In genomic region chr12:35191698-35192425, GRCm38 (mm10) we compare ENCODE assay signal across 8 mouse cellular contexts.
DNase-seq lines count a peak whose midpoint lies in the region; ATAC-seq and TF ChIP-seq lines count a peak whose summit lies in the region.

No protein-coding gene starts in this region.

- peak; percentile 85 for TF ChIP-seq CTCF in stomach, postnatal 0 days (IDR thresholded peaks at IDR 0.05; ENCODE audit: low read depth)

- H3K27ac ChIP-seq in embryonic facial prominence, embryonic 14.5 days (replicated peaks; ENCODE audit: low read depth, low read length), result no peak overlapping the region
- H3K27ac ChIP-seq in heart, embryonic 12.5 days (ENCODE audit: poor library complexity, severe bottlenecking), result no peak overlapping the region
- no peak overlapping the region for H3K27ac ChIP-seq in kidney, embryonic 14.5 days (ENCODE audit: low read depth, low read length)
- H3K27ac ChIP-seq in limb, embryonic 13.5 days, result no peak overlapping the region
- H3K27ac ChIP-seq in neural tube, embryonic 12.5 days, result no peak overlapping the region
- H3K27ac ChIP-seq in stomach, postnatal 0 days (replicated peaks), result no peak overlapping the region

- H3K9me3 ChIP-seq in embryonic facial prominence, embryonic 14.5 days (ENCODE audit: control insufficient read depth, low read length), result no peaks in the 10 kb centered on the region
- H3K9me3 ChIP-seq in heart, embryonic 12.5 days (replicated peaks), result no peaks in the 10 kb centered on the region
- H3K9me3 ChIP-seq in kidney, embryonic 14.5 days (ENCODE audit: control insufficient read depth, low read length), result no peaks in the 10 kb centered on the region
- no peaks in the 10 kb centered on the region for H3K9me3 ChIP-seq in limb, embryonic 13.5 days
- H3K9me3 ChIP-seq in neural tube, embryonic 12.5 days, result no peaks in the 10 kb centered on the region
- no peaks in the 10 kb centered on the region for H3K9me3 ChIP-seq in stomach, postnatal 0 days (ENCODE audit: control insufficient read depth, low read length)

- H3K4me1 ChIP-seq in embryonic facial prominence, embryonic 14.5 days (ENCODE audit: control insufficient read depth, insufficient read depth, low read length), result peaks cover 2% of the 10 kb centered on the region; the same call in 1 of the 2 replicates
- no peaks in the 10 kb centered on the region for H3K4me1 ChIP-seq in heart, embryonic 12.5 days (replicated peaks)
- H3K4me1 ChIP-seq in kidney, embryonic 14.5 days (ENCODE audit: control insufficient read depth, insufficient read depth, low read length), result no peaks in the 10 kb centered on the region
- H3K4me1 ChIP-seq in limb, embryonic 13.5 days, result peaks cover 18% of the 10 kb centered on the region
- H3K4me1 ChIP-seq in neural tube, embryonic 12.5 days, result no peaks in the 10 kb centered on the region
- no peaks in the 10 kb centered on the region for H3K4me1 ChIP-seq in stomach, postnatal 0 days (replicated peaks; ENCODE audit: control insufficient read depth, insufficient read depth)

- 37% methylated on average over 17 of the region's 17 CpGs for WGBS in embryonic facial prominence, embryonic 14.5 days
- 47% methylated on average over 17 of the region's 17 CpGs for WGBS in heart, embryonic 12.5 days
- WGBS in kidney, embryonic 14.5 days, result 51% methylated on average over 17 of the region's 17 CpGs
- 38% methylated on average over 17 of the region's 17 CpGs for WGBS in limb, embryonic 13.5 days
- WGBS in neural tube, embryonic 12.5 days, result 54% methylated on average over 17 of the region's 17 CpGs
- WGBS in stomach, postnatal 0 days, result 46% methylated on average over 17 of the region's 17 CpGs

- peak; percentile 55 for ATAC-seq in embryonic facial prominence, embryonic 14.5 days (ENCODE audit: low read depth)
- ATAC-seq in heart, embryonic 12.5 days (ENCODE audit: insufficient number of reproducible peaks, low FRiP score), result no peak
- ATAC-seq in kidney, embryonic 14.5 days (ENCODE audit: low FRiP score, low TSS enrichment), result peak; percentile 53
- ATAC-seq in limb, embryonic 13.5 days (ENCODE audit: low FRiP score, low read depth), result peak; percentile 77
- peak; percentile 64; the same call in 1 of the 2 replicates for ATAC-seq in neural tube, embryonic 12.5 days (ENCODE audit: low FRiP score, low read depth)
- ATAC-seq in stomach, postnatal 0 days (ENCODE audit: low FRiP score, low TSS enrichment), result peak; percentile 38; the same call in 1 of the 2 replicates

- no peak overlapping the region for H3K4me3 ChIP-seq in embryonic facial prominence, embryonic 14.5 days (ENCODE audit: low read depth, low read length)
- no peak overlapping the region; the same call in 1 of the 2 replicates for H3K4me3 ChIP-seq in heart, embryonic 12.5 days
- peak overlapping the region; percentile 13; the same call in 1 of the 2 replicates for H3K4me3 ChIP-seq in kidney, embryonic 14.5 days (ENCODE audit: low read length)
- peak overlapping the region; percentile 16; the same call in 1 of the 2 replicates for H3K4me3 ChIP-seq in limb, embryonic 13.5 days
- no peak overlapping the region for H3K4me3 ChIP-seq in neural tube, embryonic 12.5 days
- H3K4me3 ChIP-seq in stomach, postnatal 0 days (ENCODE audit: low read depth, low read length), result no peak overlapping the region

- no peaks in the 10 kb centered on the region for H3K27me3 ChIP-seq in embryonic facial prominence, embryonic 14.5 days (replicated peaks; ENCODE audit: control insufficient read depth, insufficient read depth, low read length)
- no peaks in the 10 kb centered on the region for H3K27me3 ChIP-seq in heart, embryonic 12.5 days (replicated peaks)
- H3K27me3 ChIP-seq in kidney, embryonic 14.5 days (ENCODE audit: control insufficient read depth, insufficient read depth, low read length), result no peaks in the 10 kb centered on the region
- H3K27me3 ChIP-seq in limb, embryonic 13.5 days, result peaks cover under 1% of the 10 kb centered on the region; the same call in 1 of the 2 replicates
- H3K27me3 ChIP-seq in neural tube, embryonic 12.5 days (replicated peaks), result no peaks in the 10 kb centered on the region
- H3K27me3 ChIP-seq in stomach, postnatal 0 days (ENCODE audit: control insufficient read depth, insufficient read depth, low read length), result no peaks in the 10 kb centered on the region

- H3K4me2 ChIP-seq in embryonic facial prominence, embryonic 14.5 days (ENCODE audit: low read depth, low read length), result peak overlapping the region; percentile 51
- peak overlapping the region; percentile 63 for H3K4me2 ChIP-seq in heart, embryonic 12.5 days
- H3K4me2 ChIP-seq in kidney, embryonic 14.5 days (replicated peaks; ENCODE audit: low read depth, low read length), result peak overlapping the region; percentile 40
- peak overlapping the region; percentile 56 for H3K4me2 ChIP-seq in limb, embryonic 13.5 days (replicated peaks)
- H3K4me2 ChIP-seq in neural tube, embryonic 12.5 days (replicated peaks), result peak overlapping the region; percentile 56
- peak overlapping the region; percentile 26; the same call in 1 of the 2 replicates for H3K4me2 ChIP-seq in stomach, postnatal 0 days (replicated peaks; ENCODE audit: low read depth)

- peak overlapping the region; percentile 45; the same call in 1 of the 2 replicates for H3K9ac ChIP-seq in embryonic facial prominence, embryonic 14.5 days (ENCODE audit: low read depth, low read length)
- no peak overlapping the region for H3K9ac ChIP-seq in heart, embryonic 12.5 days
- H3K9ac ChIP-seq in kidney, embryonic 14.5 days (ENCODE audit: low read depth, low read length), result no peak overlapping the region
- H3K9ac ChIP-seq in limb, embryonic 13.5 days, result no peak overlapping the region
- H3K9ac ChIP-seq in neural tube, embryonic 12.5 days, result no peak overlapping the region
- H3K9ac ChIP-seq in stomach, postnatal 0 days (ENCODE audit: low read length), result no peak overlapping the region

- peak; percentile 59 for DNase-seq in CD4-positive helper T cell, adult 2 months (ENCODE audit: low read depth, low spot score)
- peak; percentile 13 to 57 for DNase-seq in adrenal gland, postnatal 4 days (ENCODE audit: low spot score in 2 of 2)
- peak; percentile 91 for DNase-seq in embryonic facial prominence, embryonic 14.5 days (ENCODE audit: low spot score)
- DNase-seq in stomach, postnatal 0 days (ENCODE audit: low spot score), result peak; percentile 71

- no peaks in the 10 kb centered on the region for H3K36me3 ChIP-seq in embryonic facial prominence, embryonic 14.5 days (ENCODE audit: control insufficient read depth, insufficient read depth, low read length)
- no peaks in the 10 kb centered on the region for H3K36me3 ChIP-seq in heart, embryonic 12.5 days
- H3K36me3 ChIP-seq in kidney, embryonic 14.5 days (ENCODE audit: control insufficient read depth, insufficient read depth, low read length), result no peaks in the 10 kb centered on the region
- no peaks in the 10 kb centered on the region for H3K36me3 ChIP-seq in limb, embryonic 13.5 days
- H3K36me3 ChIP-seq in neural tube, embryonic 12.5 days, result no peaks in the 10 kb centered on the region
- no peaks in the 10 kb centered on the region for H3K36me3 ChIP-seq in stomach, postnatal 0 days (ENCODE audit: control insufficient read depth, insufficient read depth, low read length)

- TF ChIP-seq EP300 in stomach, postnatal 0 days (optimal IDR thresholded peaks at IDR 0.05), result no peak

Comparison
In these comparisons a context has a peak if more than half of its experiments do, and no peak if none do; other contexts are left out.
1. DNase-seq: peak in every context shown above with its lines; median percentile 91 in embryonic facial prominence, embryonic 14.5 days; 71 in stomach, postnatal 0 days; 59 in CD4-positive helper T cell, adult 2 months; 35 in adrenal gland, postnatal 4 days.
2. H3K4me3 ChIP-seq: peak in kidney, embryonic 14.5 days (single experiment) and limb, embryonic 13.5 days (single experiment); none in embryonic facial prominence, embryonic 14.5 days (single experiment), heart, embryonic 12.5 days (single experiment), neural tube, embryonic 12.5 days (single experiment) and stomach, postnatal 0 days (single experiment).
3. Peak in every context shown above with its lines, with median percentiles within 50 percentile points of each other: H3K4me2 ChIP-seq.